Mouse (Mus musculus): ENCODE measurements around the gene Cass4.
A peak's percentile ranks its signal among the peaks of the same experiment; 100 is the strongest.

Cass4 gene

GRCm38 (mm10) chr2:172390341-172390740 lies 3.3 kb upstream of the Cass4 start:
- DNase-seq (ENCODE audit: low spot score) = no peak

- DNase-seq (ENCODE audit: low spot score) = no peak
These were observed 1.5 kb upstream of the Cass4 start for GRCm38 (mm10) chr2:172392041-172392521.

- no peak for DNase-seq (ENCODE audit: low spot score)
These were observed 428 bp downstream of the Cass4 start for GRCm38 (mm10) chr2:172394052-172394392.

GRCm38 (mm10) chr2:172394671-172395070 lies 1.1 kb downstream of the Cass4 start:
- no peak for DNase-seq (ENCODE audit: low spot score)

GRCm38 (mm10) chr2:172395961-172396360 lies 2.4 kb downstream of the Cass4 start:
- DNase-seq (ENCODE audit: low spot score) = no peak

GRCm38 (mm10) chr2:172399901-172400300 lies 6.3 kb downstream of the Cass4 start:
- DNase-seq (ENCODE audit: low spot score) = no peak

- DNase-seq (ENCODE audit: low spot score) = no peak
These were observed 7.7 kb downstream of the Cass4 start for GRCm38 (mm10) chr2:172401116-172401825.

GRCm38 (mm10) chr2:172404239-172404638 lies 10.6 kb downstream of the Cass4 start:
- DNase-seq (ENCODE audit: low spot score) = no peak

- DNase-seq (ENCODE audit: low spot score) = no peak
These were observed 11.4 kb downstream of the Cass4 start for GRCm38 (mm10) chr2:172405011-172405410.

GRCm38 (mm10) chr2:172406173-172406572 lies 12.6 kb downstream of the Cass4 start:
- DNase-seq (ENCODE audit: low spot score) = no peak

- DNase-seq (ENCODE audit: low spot score) = no peak
These were observed 13.9 kb downstream of the Cass4 start for GRCm38 (mm10) chr2:172407499-172407898.

GRCm38 (mm10) chr2:172410686-172411085 lies 17.1 kb downstream of the Cass4 start:
- DNase-seq (ENCODE audit: low spot score) = no peak

- DNase-seq (ENCODE audit: low spot score) = no peak
These were observed 17.5 kb downstream of the Cass4 start for GRCm38 (mm10) chr2:172411091-172411490.

GRCm38 (mm10) chr2:172412454-172412853 lies 18.9 kb downstream of the Cass4 start:
- DNase-seq (ENCODE audit: low spot score) = peak; percentile 69

GRCm38 (mm10) chr2:172413273-172413672 lies 19.7 kb downstream of the Cass4 start:
- no peak for DNase-seq (ENCODE audit: low spot score)

GRCm38 (mm10) chr2:172413894-172414293 lies 20.3 kb downstream of the Cass4 start:
- no peak for DNase-seq (ENCODE audit: low spot score)

- DNase-seq (ENCODE audit: low spot score) = no peak
These were observed 22.6 kb downstream of the Cass4 start for GRCm38 (mm10) chr2:172416218-172416617.

GRCm38 (mm10) chr2:172416876-172417275 lies 23.3 kb downstream of the Cass4 start:
- DNase-seq (ENCODE audit: low spot score) = no peak

- DNase-seq (ENCODE audit: low spot score) = no peak
These were observed 24.6 kb downstream of the Cass4 start for GRCm38 (mm10) chr2:172418208-172418607.

- no peak for DNase-seq (ENCODE audit: low spot score)
These were observed 37.0 kb downstream of the Cass4 start for GRCm38 (mm10) chr2:172430609-172431008.

- DNase-seq (ENCODE audit: low spot score) = no peak
These were observed 40.2 kb downstream of the Cass4 start for GRCm38 (mm10) chr2:172433746-172434145.

GRCm38 (mm10) chr2:172437371-172437952 lies 43.9 kb downstream of the Cass4 start:
- DNase-seq (ENCODE audit: low spot score) = no peak

- peak; percentile 98 for DNase-seq (ENCODE audit: low spot score)
These were observed 46.4 kb downstream of the Cass4 start, which contains the start of gene Rtf2 for GRCm38 (mm10) chr2:172439843-172440639. Gene Rtf2 (plus strand): TSS chr2:172440556.
